Mouse (Mus musculus) C2C12 (cell line): ENCODE measurements around the gene Zbed3. TPM values are rescaled to one million over a fixed set of nuclear protein-coding genes. Genes with fewer than 3 reads are reported as not detected.
A peak's percentile ranks its signal among the peaks of the same experiment; 100 is the strongest.

Experiments
- H3K27me3 ChIP-seq: one replicate; pipeline ENCODE4 v1.6.1; 2011; ENCODE audit not compliant: control insufficient read depth, insufficient read depth, insufficient read length
- H3K36me3 ChIP-seq: one replicate; pipeline ENCODE4 v1.6.1; 2011; ENCODE audit not compliant: control insufficient read depth, insufficient read depth
- H3K4me3 ChIP-seq: one replicate; pipeline ENCODE4 v1.5.1; 2011; ENCODE audit warnings: mild to moderate bottlenecking, control low read depth; ENCODE audit not compliant: poor library complexity, insufficient read depth, severe bottlenecking
- H3K79me2 ChIP-seq: one replicate; pipeline ENCODE4 v1.6.1; 2011; ENCODE audit not compliant: control insufficient read depth, insufficient read depth
- H3K79me3 ChIP-seq: one replicate; pipeline ENCODE4 v1.6.1; 2011; ENCODE audit warnings: low read depth, control low read depth
- H3ac ChIP-seq: one replicate; pipeline ENCODE3; 2011; ENCODE audit warnings: low read depth; ENCODE audit not compliant: control insufficient read depth, insufficient read length
- CEBPB ChIP-seq: IDR thresholded peaks from one replicate; pipeline ENCODE4 v1.6.1; 2011; ENCODE audit warnings: low read depth, mild to moderate bottlenecking, control low read depth, moderate library complexity
- CTCF ChIP-seq: IDR thresholded peaks from one replicate; pipeline ENCODE4 v1.5.1; 2011; ENCODE audit not compliant: control insufficient read depth, insufficient read depth, insufficient read length
- FOSL1 ChIP-seq: IDR thresholded peaks from one replicate; pipeline ENCODE4 v1.8.0; 2011; ENCODE audit warnings: mild to moderate bottlenecking, low read length; ENCODE audit not compliant: poor library complexity, insufficient read depth, severe bottlenecking
- MAX ChIP-seq: IDR thresholded peaks from one replicate; pipeline ENCODE4 v1.6.1; 2011; ENCODE audit warnings: mild to moderate bottlenecking, control low read depth
- MYOD1 ChIP-seq: IDR thresholded peaks from one replicate; pipeline ENCODE4 v1.6.1; 2011; ENCODE audit warnings: low read depth; ENCODE audit not compliant: control insufficient read depth, insufficient read length
- MYOG ChIP-seq: IDR thresholded peaks from one replicate; pipeline ENCODE4 v1.6.1; 2011; ENCODE audit not compliant: control insufficient read depth, insufficient read length; ENCODE audit errors: extremely low read depth
- USF1 ChIP-seq: IDR thresholded peaks from one replicate; pipeline ENCODE4 v1.6.1; 2011; ENCODE audit warnings: low read depth, mild to moderate bottlenecking, control low read depth, moderate library complexity
- polyA plus RNA-seq: library from polyadenylated mRNA; unstranded; fragments of >200 nt; fragmentation: generic; extraction: Trizol; gene quantifications from one replicate; pipeline ENCODE4 v1.2.1, GENCODE M21; 2012; ENCODE audit warnings: missing spikeins

Gene Zbed3
- polyA plus RNA-seq, 1 experiment: 22.6 TPM

DNA sequence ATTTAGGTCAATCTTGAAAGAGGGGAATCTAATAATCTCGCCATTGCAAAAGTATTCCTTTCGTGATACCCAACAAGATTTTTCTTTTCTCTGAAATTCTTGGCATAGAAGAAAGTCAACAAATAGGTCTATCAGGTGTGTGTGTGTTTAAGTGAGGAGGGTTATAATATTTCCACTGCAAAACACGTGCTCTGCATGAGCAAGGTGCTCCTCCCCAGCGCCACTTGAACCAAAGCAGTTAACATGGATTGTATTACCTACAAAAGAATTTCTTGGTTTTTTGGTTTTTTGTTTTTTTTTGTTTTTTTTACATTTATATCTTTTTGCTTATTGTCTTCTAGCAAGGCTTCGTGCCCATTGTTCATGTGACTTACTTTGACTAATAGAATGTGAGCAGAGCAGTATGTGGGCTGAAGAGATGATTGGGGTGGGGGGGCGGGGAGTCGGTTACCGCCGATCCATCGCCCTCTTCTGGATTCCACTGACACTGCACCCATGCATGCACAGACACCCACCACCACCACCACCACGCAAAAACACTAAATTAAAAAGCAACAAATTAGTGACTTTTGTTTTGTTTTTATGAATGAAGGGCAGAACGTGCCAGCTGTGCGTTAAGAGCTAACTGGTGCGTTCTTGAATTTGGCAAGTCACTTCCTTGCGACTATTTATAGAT lies 676 bp downstream of the Zbed3 start:
- TF ChIP-seq CTCF (peak; percentile 45), FOSL1 (no peak), USF1 (peak; percentile 21), MYOG (no peak), CEBPB (no peak), MAX (no peak), MYOD1 (no peak)
- Histone ChIP-seq H3K4me3 (peak overlapping the region; percentile 84), H3K36me3 (peaks cover 6% of the 10 kb centered on the region), H3K79me3 (peaks cover 30% of the 10 kb centered on the region), H3K79me2 (peaks cover 47% of the 10 kb centered on the region), H3ac (peak overlapping the region; percentile 99), H3K27me3 (no peaks in the 10 kb centered on the region)

DNA sequence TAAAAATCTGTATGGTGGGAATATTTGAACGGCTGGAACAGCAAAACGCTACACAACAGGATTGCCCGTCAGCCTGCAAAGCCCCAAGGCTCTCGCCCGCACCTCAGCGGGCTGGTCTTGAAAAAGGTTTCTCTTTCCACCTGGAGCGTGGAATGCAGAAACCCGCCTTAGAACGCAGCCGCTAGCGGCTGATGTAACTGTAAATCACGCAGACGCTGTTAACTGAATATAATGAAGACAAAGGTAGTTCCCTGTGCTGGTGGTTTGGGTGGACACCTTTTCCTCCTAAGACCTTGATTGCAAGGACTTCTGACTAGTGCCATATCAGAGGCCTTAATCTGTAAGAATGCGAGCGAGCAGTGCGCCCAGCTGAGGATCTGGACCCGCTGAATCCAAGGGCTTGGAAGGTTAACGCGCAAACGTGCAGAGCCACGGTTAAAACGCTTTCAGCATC lies 1.2 kb downstream of the Zbed3 start:
- no peaks in the 10 kb centered on the region for H3K27me3 ChIP-seq
- H3K36me3 ChIP-seq: peaks cover 6% of the 10 kb centered on the region
- no peak for TF ChIP-seq CTCF
- no peak for TF ChIP-seq MAX
- no peak for TF ChIP-seq FOSL1
- no peak for TF ChIP-seq USF1
- no peak for TF ChIP-seq CEBPB
- no peak for TF ChIP-seq MYOD1
- TF ChIP-seq MYOG: no peak
- H3K79me3 ChIP-seq: peaks cover 36% of the 10 kb centered on the region
- H3K79me2 ChIP-seq: peaks cover 53% of the 10 kb centered on the region
- H3ac ChIP-seq: peak overlapping the region; percentile 99
- H3K4me3 ChIP-seq: peak overlapping the region; percentile 84

DNA sequence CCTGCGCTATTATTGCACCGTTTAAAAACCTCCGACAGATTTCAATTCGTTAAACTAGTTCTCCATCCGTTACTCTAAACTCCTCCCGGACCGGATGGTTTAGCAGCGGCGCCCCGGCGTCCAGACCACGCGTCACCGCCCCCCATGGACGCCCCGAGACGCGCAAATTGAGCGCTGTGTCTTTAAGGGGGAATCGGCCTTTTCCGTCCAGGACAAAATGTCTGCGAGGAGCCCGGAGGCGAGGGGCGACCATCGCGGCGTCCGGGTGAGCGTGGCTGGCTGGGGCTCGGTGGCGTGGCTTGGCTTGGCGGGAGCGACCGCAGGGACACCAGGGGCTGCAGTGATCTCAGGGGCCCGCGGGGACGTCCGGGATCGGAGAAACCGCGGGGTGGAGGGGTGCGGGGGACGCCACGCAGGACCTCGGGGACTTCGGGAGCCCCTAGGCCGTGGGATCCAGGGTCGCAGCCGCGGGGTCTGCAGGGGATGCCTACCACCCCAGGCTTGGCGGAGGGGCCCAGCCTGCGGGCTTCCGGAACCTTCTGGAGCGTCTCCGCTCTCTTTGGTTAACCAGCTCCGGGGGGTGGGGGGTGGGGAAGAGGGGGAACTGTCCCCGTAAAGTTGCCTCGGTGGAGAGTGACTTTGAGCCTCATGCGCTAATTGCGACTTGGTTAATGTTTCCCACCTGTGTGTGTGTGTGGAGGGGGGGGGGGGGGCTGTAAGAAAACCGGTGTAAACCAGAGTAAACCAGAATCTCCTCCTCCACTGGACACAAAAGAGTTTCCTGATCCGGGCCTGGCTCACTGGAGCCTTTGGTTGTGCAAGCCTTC lies 1.9 kb downstream of the Zbed3 start:
- Histone ChIP-seq H3K27me3 (no peaks in the 10 kb centered on the region), H3K4me3 (peak overlapping the region; percentile 84), H3ac (peak overlapping the region; percentile 99), H3K36me3 (peaks cover 6% of the 10 kb centered on the region), H3K79me3 (peaks cover 42% of the 10 kb centered on the region), H3K79me2 (peaks cover 59% of the 10 kb centered on the region)
- TF ChIP-seq MYOD1 (no peak), USF1 (no peak), FOSL1 (no peak), CTCF (no peak), MYOG (no peak), CEBPB (peak; percentile 63), MAX (peak; percentile 14)

DNA sequence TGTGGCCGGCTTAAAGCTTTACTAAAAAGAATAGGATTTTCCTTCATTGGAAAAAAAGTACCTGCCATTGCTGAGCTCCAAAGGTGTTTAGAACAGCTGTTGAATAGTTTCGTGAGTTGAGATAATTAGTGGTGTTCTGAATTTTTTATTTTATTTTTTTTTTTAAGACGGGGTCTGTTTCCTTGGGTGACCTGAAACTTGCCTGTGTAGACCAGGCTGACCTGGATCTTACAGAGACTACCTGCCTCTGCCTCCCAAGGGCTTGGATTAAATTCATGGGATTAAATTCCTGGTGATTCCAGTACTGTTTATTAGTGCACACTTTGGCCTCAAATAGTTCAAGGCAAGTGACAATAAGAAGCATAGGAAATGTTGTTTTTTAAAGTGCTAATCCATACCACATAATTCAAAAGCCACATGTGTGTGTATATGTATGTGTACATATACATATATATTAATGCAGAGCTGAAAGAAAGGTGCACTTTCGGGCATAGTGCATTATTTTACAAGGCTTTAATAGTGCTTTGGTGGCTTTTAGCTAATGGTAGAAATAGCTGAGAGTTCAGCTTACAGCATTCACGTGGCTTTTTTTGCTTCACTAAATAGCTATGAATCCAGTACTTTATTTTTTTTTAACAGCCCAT lies 2.6 kb downstream of the Zbed3 start:
- Histone ChIP-seq H3K79me3 (peaks cover 49% of the 10 kb centered on the region), H3K36me3 (peaks cover 6% of the 10 kb centered on the region), H3K27me3 (no peaks in the 10 kb centered on the region), H3K79me2 (peaks cover 67% of the 10 kb centered on the region), H3ac (peak overlapping the region; percentile 99), H3K4me3 (peak overlapping the region; percentile 84)
- no peak for TF ChIP-seq MYOD1
- no peak for TF ChIP-seq MYOG
- no peak for TF ChIP-seq USF1
- TF ChIP-seq MAX: no peak
- no peak for TF ChIP-seq CEBPB
- no peak for TF ChIP-seq CTCF
- TF ChIP-seq FOSL1: no peak

DNA sequence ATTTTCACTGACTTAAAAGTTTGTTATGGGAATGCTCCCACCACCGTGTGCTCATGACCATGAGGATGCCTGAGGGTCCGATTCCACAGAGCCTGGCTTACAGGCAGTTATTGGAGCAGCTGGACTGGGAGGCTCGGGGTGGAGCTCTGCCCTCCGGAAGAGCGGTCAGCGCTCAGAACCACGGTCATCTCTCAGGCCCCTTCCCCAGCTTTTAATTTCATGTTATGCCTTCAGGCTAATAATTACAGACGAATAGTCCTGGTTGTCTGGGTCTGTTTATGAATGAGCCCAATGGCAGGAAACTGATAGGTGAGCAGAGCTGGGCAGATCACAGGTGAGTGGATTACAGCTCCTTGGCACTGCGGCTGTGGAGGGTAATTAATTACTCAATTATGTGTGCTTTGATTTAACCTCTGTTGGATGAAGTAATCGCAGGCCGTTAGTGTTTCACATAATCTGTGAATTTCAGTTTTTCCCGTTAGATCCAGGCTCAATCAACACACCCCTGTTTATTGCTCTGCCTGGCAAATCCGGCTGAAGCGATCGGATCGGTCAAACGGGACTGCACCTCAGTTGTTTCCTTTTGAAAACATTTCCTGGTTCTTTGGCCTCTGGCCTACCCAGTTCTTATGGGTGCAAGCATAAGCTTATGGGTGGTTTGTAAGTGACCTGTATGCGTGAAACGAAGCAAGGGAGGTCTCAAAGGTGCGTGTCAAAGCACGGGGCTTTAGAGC lies 3.4 kb downstream of the Zbed3 start:
- Histone ChIP-seq H3K27me3 (no peaks in the 10 kb centered on the region), H3K4me3 (no peak overlapping the region), H3ac (no peak overlapping the region), H3K79me2 (peaks cover 74% of the 10 kb centered on the region), H3K36me3 (peaks cover 6% of the 10 kb centered on the region), H3K79me3 (peaks cover 56% of the 10 kb centered on the region)
- no peak for TF ChIP-seq MAX
